Comparison of ENCODE assay signal across 17 mouse cellular contexts in the genomic region with DNA sequence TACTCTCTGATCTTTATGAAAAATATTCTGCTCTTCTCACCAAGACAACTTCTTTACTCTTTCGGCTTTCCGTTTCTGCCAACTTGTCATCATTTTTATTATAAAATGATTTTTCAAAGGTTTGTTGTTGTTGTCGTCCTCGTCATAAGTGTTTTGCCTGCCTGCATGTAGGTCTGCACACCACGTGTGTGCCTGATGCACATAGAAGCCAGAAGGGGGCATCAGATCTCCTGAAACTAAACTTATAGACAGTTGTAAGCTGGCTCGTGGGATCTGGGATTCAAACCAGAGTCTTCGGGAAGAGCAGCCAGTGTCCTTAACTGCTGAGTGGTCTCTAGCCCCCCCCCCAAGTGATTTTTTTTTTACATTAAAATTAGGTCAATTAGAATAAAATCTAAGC. TPM values are rescaled to one million over a fixed set of nuclear protein-coding genes. Genes with fewer than 3 reads are reported as not detected.
DNase-seq lines count a peak whose midpoint lies in the region; ATAC-seq and TF ChIP-seq lines count a peak whose summit lies in the region.
"Had no signal": no experiment of that assay in that cellular context is flagged by ENCODE, and none has a peak within 500 bp of the region (broad histone marks: within the 10 kb centered on the region; RNA-seq: fewer than 3 reads in every experiment).

No protein-coding gene starts in this region.

- H3K27me3 ChIP-seq in heart, adult 2 months (ENCODE audit: control insufficient read depth, insufficient read depth, low read length), result no peaks in the 10 kb centered on the region
- no peaks in the 10 kb centered on the region for H3K27me3 ChIP-seq in lung, embryonic 14.5 days (ENCODE audit: insufficient read depth, low read length)
- no peaks in the 10 kb centered on the region for H3K27me3 ChIP-seq in small intestine, adult 2 months (ENCODE audit: control insufficient read depth, insufficient read depth, low read length)
- no peaks in the 10 kb centered on the region for H3K27me3 ChIP-seq in midbrain, embryonic 14.5 days (ENCODE audit: control insufficient read depth, insufficient read depth, low read length)
- H3K27me3 ChIP-seq in hindbrain, embryonic 13.5 days, result peaks cover 3% of the 10 kb centered on the region; the same call in 1 of the 2 replicates
- H3K27me3 ChIP-seq: midbrain, embryonic 12.5 days had no signal

- 86% methylated on average over 7 of the region's 7 CpGs for WGBS in heart, adult 2 months
- WGBS in lung, embryonic 14.5 days, result 75% methylated on average over 7 of the region's 7 CpGs
- WGBS in small intestine, adult 2 months, result 92% methylated on average over 7 of the region's 7 CpGs
- 72% methylated on average over 7 of the region's 7 CpGs for WGBS in midbrain, embryonic 14.5 days
- WGBS in hindbrain, embryonic 13.5 days, result 76% methylated on average over 7 of the region's 7 CpGs

- TF ChIP-seq CTCF in heart, adult 2 months (IDR thresholded peaks at IDR 0.05), result peak; percentile 40
- TF ChIP-seq CTCF in lung, embryonic 14.5 days (IDR thresholded peaks at IDR 0.05; ENCODE audit: low read depth), result peak; percentile 46
- TF ChIP-seq CTCF in small intestine, adult 2 months (IDR thresholded peaks at IDR 0.05; ENCODE audit: extremely low read depth, insufficient read length, insufficient replicate concordance, low read depth, low read length), result peak; percentile 44; the same call in 1 of the 2 replicates

- H3K4me1 ChIP-seq in heart, adult 2 months (ENCODE audit: control insufficient read depth, insufficient read depth, low read length), result peaks cover 7% of the 10 kb centered on the region
- H3K4me1 ChIP-seq in lung, embryonic 14.5 days (ENCODE audit: insufficient read depth), result no peaks in the 10 kb centered on the region
- peaks cover 16% of the 10 kb centered on the region; the same call in 1 of the 2 replicates for H3K4me1 ChIP-seq in small intestine, adult 2 months (ENCODE audit: control insufficient read depth, insufficient read depth, insufficient read length, low read length)
- no peaks in the 10 kb centered on the region for H3K4me1 ChIP-seq in midbrain, embryonic 14.5 days (ENCODE audit: control insufficient read depth, insufficient read depth, low read length)
- no peaks in the 10 kb centered on the region; the same call in 1 of the 2 replicates for H3K4me1 ChIP-seq in hindbrain, embryonic 13.5 days (replicated peaks)
- H3K4me1 ChIP-seq: midbrain, embryonic 12.5 days had no signal

- H3K79me2 ChIP-seq in heart, adult 2 months (replicated peaks; ENCODE audit: control insufficient read depth, insufficient read depth, low read length), result no peaks in the 10 kb centered on the region

- TF ChIP-seq EP300 in heart, adult 2 months (IDR thresholded peaks at IDR 0.05; ENCODE audit: insufficient read depth, low read depth, low read length), result no peak

- H3K9ac ChIP-seq in heart, adult 2 months (ENCODE audit: low read depth, low read length), result no peak overlapping the region
- H3K9ac ChIP-seq in lung, embryonic 14.5 days, result no peak overlapping the region
- H3K9ac ChIP-seq in midbrain, embryonic 14.5 days (replicated peaks; ENCODE audit: low read length), result no peak overlapping the region
- H3K9ac ChIP-seq in hindbrain, embryonic 13.5 days, result no peak overlapping the region
- H3K9ac ChIP-seq: liver, embryonic 15.5 days; midbrain, embryonic 12.5 days had no signal

- no peak overlapping the region for H3K4me2 ChIP-seq in lung, embryonic 14.5 days
- H3K4me2 ChIP-seq in midbrain, embryonic 14.5 days (ENCODE audit: low read length), result no peak overlapping the region
- H3K4me2 ChIP-seq in hindbrain, embryonic 13.5 days, result no peak overlapping the region
- H3K4me2 ChIP-seq: heart, embryonic 11.5 days; liver, embryonic 15.5 days; midbrain, embryonic 12.5 days had no signal

- no peaks in the 10 kb centered on the region for H3K36me3 ChIP-seq in heart, adult 2 months (ENCODE audit: control insufficient read depth, insufficient read depth, low read length)
- no peaks in the 10 kb centered on the region for H3K36me3 ChIP-seq in lung, embryonic 14.5 days (ENCODE audit: insufficient read depth)
- no peaks in the 10 kb centered on the region for H3K36me3 ChIP-seq in small intestine, adult 2 months (ENCODE audit: control insufficient read depth, insufficient read depth, low read length)
- no peaks in the 10 kb centered on the region for H3K36me3 ChIP-seq in midbrain, embryonic 14.5 days (ENCODE audit: control insufficient read depth, insufficient read depth, low read length)
- no peaks in the 10 kb centered on the region for H3K36me3 ChIP-seq in hindbrain, embryonic 13.5 days
- H3K36me3 ChIP-seq: liver, embryonic 15.5 days; midbrain, embryonic 12.5 days had no signal

- H3K27ac ChIP-seq in heart, adult 2 months, result no peak overlapping the region
- H3K27ac ChIP-seq in lung, embryonic 14.5 days (ENCODE audit: low read depth), result no peak overlapping the region
- peak overlapping the region; percentile 58; the same call in 1 of the 2 replicates for H3K27ac ChIP-seq in small intestine, adult 2 months (ENCODE audit: insufficient read depth, low read depth, low read length)
- H3K27ac ChIP-seq in midbrain, embryonic 14.5 days (replicated peaks; ENCODE audit: low read depth, low read length), result no peak overlapping the region
- H3K27ac ChIP-seq in hindbrain, embryonic 13.5 days, result no peak overlapping the region
- H3K27ac ChIP-seq: liver, embryonic 15.5 days; midbrain, embryonic 12.5 days had no signal

- intact Hi-C loops in heart, adult 2 months (cut with DNase I), result no loop called here

- no peak for TF ChIP-seq POLR2A in heart, adult 2 months (IDR thresholded peaks at IDR 0.05; ENCODE audit: insufficient read depth, low read depth, low read length)
- TF ChIP-seq POLR2A in small intestine, adult 2 months (IDR thresholded peaks at IDR 0.05; ENCODE audit: low read depth, low read length), result no peak

- no peak for DNase-seq in heart, adult 2 months
- DNase-seq in heart, adult 18-20 months, result no peak
- DNase-seq in lung, embryonic 14.5 days, result no peak
- DNase-seq in lung, postnatal 4 days, result no peak
- peak; percentile 35 for DNase-seq in NIH3T3 (ENCODE audit: low read depth)
- DNase-seq in midbrain, embryonic 14.5 days, result no peak
- DNase-seq: cerebellum, adult 18-20 months; embryo, embryonic 11 days; heart, postnatal 36 days; right cerebral cortex, postnatal 14 days had no signal

- H3K9me3 ChIP-seq in lung, embryonic 14.5 days (ENCODE audit: low read depth, low read length), result no peaks in the 10 kb centered on the region
- H3K9me3 ChIP-seq in midbrain, embryonic 14.5 days (ENCODE audit: control insufficient read depth, low read length), result no peaks in the 10 kb centered on the region
- no peaks in the 10 kb centered on the region for H3K9me3 ChIP-seq in hindbrain, embryonic 13.5 days
- H3K9me3 ChIP-seq: liver, embryonic 15.5 days; midbrain, embryonic 12.5 days had no signal

- no peak for ATAC-seq in lung, embryonic 14.5 days (ENCODE audit: insufficient read depth)
- no peak for ATAC-seq in midbrain, embryonic 14.5 days (ENCODE audit: low FRiP score, low TSS enrichment)
- no peak for ATAC-seq in hindbrain, embryonic 13.5 days (ENCODE audit: low FRiP score)
- ATAC-seq: forebrain, embryonic 16.5 days; intestine, embryonic 16.5 days had no signal

- H3K4me3 ChIP-seq in heart, adult 2 months, result no peak overlapping the region
- H3K4me3 ChIP-seq in lung, embryonic 14.5 days (ENCODE audit: low read depth, low read length), result no peak overlapping the region
- H3K4me3 ChIP-seq in small intestine, adult 2 months (ENCODE audit: low read depth, low read length), result no peak overlapping the region
- H3K4me3 ChIP-seq in midbrain, embryonic 14.5 days (replicated peaks; ENCODE audit: low read depth, low read length), result no peak overlapping the region
- H3K4me3 ChIP-seq in hindbrain, embryonic 13.5 days, result no peak overlapping the region
- H3K4me3 ChIP-seq: liver, embryonic 15.5 days; midbrain, embryonic 12.5 days had no signal

RNA-seq across cellular contexts. Expression of a gene that starts 6.3 kb away (rescaled TPM):
- 100 to 1,000 TPM; 164 to 186 TPM for total RNA-seq in heart, adult 2 months (2021)
- 108 and 130 TPM in 2 replicates for polyA plus RNA-seq in heart, adult 2 months (2012; rRNA removed)
- total RNA-seq in heart, adult 18-20 months (2021), result 100 to 1,000 TPM; 168 to 175 TPM
- 333 and 344 TPM in 2 replicates for polyA plus RNA-seq in lung, embryonic 14.5 days (2014; fragmentation: Nextera tagmentation; extraction: Ambion mirVana)
- polyA plus RNA-seq in small intestine, adult 2 months (2012; rRNA removed), result 140 and 226 TPM in 2 replicates
- polyA plus RNA-seq in midbrain, embryonic 14.5 days (2014; fragmentation: Nextera tagmentation; extraction: Ambion mirVana), result 192 and 228 TPM in 2 replicates
- polyA plus RNA-seq in hindbrain, embryonic 13.5 days (2015; fragmentation: Nextera tagmentation; extraction: Ambion mirVana), result 198 TPM in 2 replicates

RNA-seq across cellular contexts. Expression of a gene that starts 41.8 kb away (rescaled TPM):
- 100 to 1,000 TPM; 107 to 116 TPM for total RNA-seq in heart, adult 2 months (2021)
- 41.6 and 74.4 TPM in 2 replicates for polyA plus RNA-seq in heart, adult 2 months (2012; rRNA removed)
- total RNA-seq in heart, adult 18-20 months (2021), result 100 to 1,000 TPM; 119 to 125 TPM
- polyA plus RNA-seq in lung, embryonic 14.5 days (2014; fragmentation: Nextera tagmentation; extraction: Ambion mirVana), result 17.2 and 18.2 TPM in 2 replicates
- polyA plus RNA-seq in small intestine, adult 2 months (2012; rRNA removed), result 7.4 and 11.1 TPM in 2 replicates
- polyA plus RNA-seq in midbrain, embryonic 14.5 days (2014; fragmentation: Nextera tagmentation; extraction: Ambion mirVana), result 8.0 and 10.3 TPM in 2 replicates
- 12.8 and 13.7 TPM in 2 replicates for polyA plus RNA-seq in hindbrain, embryonic 13.5 days (2015; fragmentation: Nextera tagmentation; extraction: Ambion mirVana)
